Mouse (Mus musculus) liver, adult 2 months (tissue): ENCODE measurements around the gene Nudc.

Source experiments
- CTCF ChIP-seq: fragments of 200-500 bp; IDR thresholded peaks from 2 replicates; pipeline ENCODE4 v1.5.1; 2011; ENCODE audit warnings: low read depth, low read length, control low read depth
- POLR2A ChIP-seq: fragments of 200-500 bp; IDR thresholded peaks from 2 replicates; pipeline ENCODE4 v1.6.1; 2011; ENCODE audit warnings: low read length, control low read depth; ENCODE audit not compliant: insufficient read depth; ENCODE audit errors: extremely low read depth

- no peak for TF ChIP-seq CTCF
- TF ChIP-seq POLR2A, result no peak
Measured at GRCm38 (mm10) chr4:133521502-133521901, 24.3 kb downstream of the Nudc start.
